8 mouse cellular contexts compared by ENCODE assay signal in the genomic region with DNA sequence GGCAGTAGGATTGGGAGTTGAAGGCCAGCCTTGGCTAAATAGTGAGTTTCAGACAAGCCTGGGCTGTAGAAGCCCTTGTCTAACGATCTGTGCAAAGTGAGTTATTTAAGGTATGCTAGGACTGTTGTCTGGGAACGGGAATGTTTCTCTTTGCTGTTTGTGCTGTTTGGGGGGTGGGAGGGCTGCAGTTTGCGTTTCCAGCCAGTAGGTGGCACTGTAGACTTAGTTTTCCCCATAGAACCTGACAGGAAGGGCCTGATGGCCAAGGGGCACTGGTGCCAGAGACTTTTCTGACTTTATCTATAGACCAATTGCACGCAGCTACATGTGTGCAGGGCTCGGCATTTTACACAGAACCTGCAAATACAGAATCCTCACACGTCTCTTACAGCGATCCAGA. TPM values are rescaled to one million over a fixed set of nuclear protein-coding genes. Genes with fewer than 3 reads are reported as not detected.
DNase-seq lines count a peak whose midpoint lies in the region; ATAC-seq and TF ChIP-seq lines count a peak whose summit lies in the region.

No protein-coding gene starts in this region.

- no peak for TF ChIP-seq POLR2A in cerebellum, adult 2 months (IDR thresholded peaks at IDR 0.05; ENCODE audit: borderline replicate concordance, insufficient read depth, low read length)

- peaks cover 56% of the 10 kb centered on the region for H3K36me3 ChIP-seq in kidney, embryonic 15.5 days
- H3K36me3 ChIP-seq in lung, embryonic 15.5 days = peaks cover 38% of the 10 kb centered on the region

- no peak overlapping the region for H3K27ac ChIP-seq in cerebellum, adult 2 months (ENCODE audit: insufficient read depth, low read length)
- H3K27ac ChIP-seq in kidney, embryonic 15.5 days = 0 out of 2 replicates have a peak overlapping the region, but pooled peaks have one; percentile 15
- 0 out of 2 replicates have a peak overlapping the region, but pooled peaks have one; percentile 5 for H3K27ac ChIP-seq in lung, embryonic 15.5 days

- WGBS in cerebellum, adult 2 months = 25% methylated on average over 7 of the region's 7 CpGs
- WGBS in kidney, embryonic 15.5 days = 29% methylated on average over 7 of the region's 7 CpGs
- 27% methylated on average over 7 of the region's 7 CpGs for WGBS in lung, embryonic 15.5 days

- H3K4me1 ChIP-seq in cerebellum, adult 2 months (ENCODE audit: control insufficient read depth, insufficient read depth, low read length) = no peaks in the 10 kb centered on the region
- 0 out of 2 replicates have a peak, but pooled peaks cover 3% of the 10 kb centered on the region for H3K4me1 ChIP-seq in kidney, embryonic 15.5 days
- H3K4me1 ChIP-seq in lung, embryonic 15.5 days = no peaks in the 10 kb centered on the region

- no peak overlapping the region for H3K9ac ChIP-seq in kidney, embryonic 15.5 days
- no peak overlapping the region for H3K9ac ChIP-seq in lung, embryonic 15.5 days

- no peak overlapping the region for H3K4me3 ChIP-seq in cerebellum, adult 2 months (replicated peaks; ENCODE audit: insufficient read depth, low read depth, low read length)
- no peak overlapping the region for H3K4me3 ChIP-seq in kidney, embryonic 15.5 days (replicated peaks)
- no peak overlapping the region for H3K4me3 ChIP-seq in lung, embryonic 15.5 days

- DNase-seq in cerebellum, adult 2 months = peak; percentile 54 to 73
- DNase-seq in cerebellum, adult 11-12 months = no peak
- peak; percentile 72 for DNase-seq in cerebellum, adult 8-10 months
- DNase-seq in gastrocnemius, postnatal 36 days = peak; percentile 25 to 64
- peak; percentile 60 for DNase-seq in skeletal muscle tissue, adult 2 months (ENCODE audit: low read depth, low spot score)

- H3K4me2 ChIP-seq in kidney, embryonic 15.5 days = no peak overlapping the region
- no peak overlapping the region for H3K4me2 ChIP-seq in lung, embryonic 15.5 days

- intact Hi-C loops in gastrocnemius, postnatal 36 days (cut with DNase I) = loop anchor here (1.0 to 5.0 kb wide), 3 partner anchors 16 to 235 kb away; a partner anchor contains a TSS

- peak; percentile 63 for ATAC-seq in CD4-positive, CD25-positive, alpha-beta regulatory T cell, adult 4 months
- peak; percentile 43; the same call in 1 of the 2 replicates for ATAC-seq in kidney, embryonic 15.5 days (replicated peaks; ENCODE audit: low FRiP score)
- ATAC-seq in lung, embryonic 15.5 days (ENCODE audit: borderline replicate concordance, extremely low read depth, low FRiP score, low TSS enrichment) = no peak; the same call in 1 of the 2 replicates

- no peaks in the 10 kb centered on the region for H3K9me3 ChIP-seq in kidney, embryonic 15.5 days (replicated peaks)
- no peaks in the 10 kb centered on the region for H3K9me3 ChIP-seq in lung, embryonic 15.5 days

- TF ChIP-seq CTCF in cerebellum, adult 2 months (IDR thresholded peaks at IDR 0.05; ENCODE audit: borderline replicate concordance, insufficient read depth, low read depth, low read length) = peak; percentile 98

- no peaks in the 10 kb centered on the region for H3K27me3 ChIP-seq in cerebellum, adult 2 months (ENCODE audit: control insufficient read depth, insufficient read depth, low read length)
- H3K27me3 ChIP-seq in kidney, embryonic 15.5 days = no peaks in the 10 kb centered on the region
- no peaks in the 10 kb centered on the region for H3K27me3 ChIP-seq in lung, embryonic 15.5 days

RNA-seq across cellular contexts. Expression of a gene that starts 8.4 kb away (rescaled TPM):
- polyA plus RNA-seq in cerebellum, adult 2 months (2012; rRNA removed) = 23.6 and 23.9 TPM in 2 replicates
- 1 to 10 TPM; 6.3 to 8.3 TPM for polyA plus RNA-seq in CD4-positive, CD25-positive, alpha-beta regulatory T cell, adult 4 months (2017; shearing (Covaris generic))
- 1 to 10 TPM; 4.7 to 5.7 TPM for total RNA-seq in gastrocnemius, postnatal 36 days (2021)
- polyA plus RNA-seq in kidney, embryonic 15.5 days (2015; fragmentation: Nextera tagmentation; extraction: Ambion mirVana) = 19.8 and 20.3 TPM in 2 replicates
- 20.7 and 20.8 TPM in 2 replicates for polyA plus RNA-seq in lung, embryonic 15.5 days (2015; fragmentation: Nextera tagmentation; extraction: Ambion mirVana)

RNA-seq across cellular contexts. Expression of a gene that starts 9.4 kb away (rescaled TPM):
- 4.2 and 4.8 TPM in 2 replicates for polyA plus RNA-seq in cerebellum, adult 2 months (2012; rRNA removed)
- polyA plus RNA-seq in CD4-positive, CD25-positive, alpha-beta regulatory T cell, adult 4 months (2017; shearing (Covaris generic)) = 10 to 100 TPM; 24.7 to 29.7 TPM
- 1 to 10 TPM in 1 of 2 experiments, under 1 TPM in 1; 0.94 to 1.2 TPM for total RNA-seq in gastrocnemius, postnatal 36 days (2021)
- polyA plus RNA-seq in kidney, embryonic 15.5 days (2015; fragmentation: Nextera tagmentation; extraction: Ambion mirVana) = 9.8 and 13.3 TPM in 2 replicates
- polyA plus RNA-seq in lung, embryonic 15.5 days (2015; fragmentation: Nextera tagmentation; extraction: Ambion mirVana) = 17.7 and 20.9 TPM in 2 replicates

RNA-seq across cellular contexts. Expression of a gene that starts 18.0 kb away (rescaled TPM):
- 9.4 and 10.2 TPM in 2 replicates for polyA plus RNA-seq in cerebellum, adult 2 months (2012; rRNA removed)
- polyA plus RNA-seq in CD4-positive, CD25-positive, alpha-beta regulatory T cell, adult 4 months (2017; shearing (Covaris generic)) = 1 to 10 TPM in 1 of 2 experiments, under 1 TPM in 1; 0.51 to 1.4 TPM
- 1 to 10 TPM; 2.6 to 3.3 TPM for total RNA-seq in gastrocnemius, postnatal 36 days (2021)
- polyA plus RNA-seq in kidney, embryonic 15.5 days (2015; fragmentation: Nextera tagmentation; extraction: Ambion mirVana) = 7.4 and 7.8 TPM in 2 replicates
- polyA plus RNA-seq in lung, embryonic 15.5 days (2015; fragmentation: Nextera tagmentation; extraction: Ambion mirVana) = 6.3 and 9.9 TPM in 2 replicates

RNA-seq across cellular contexts. Expression of a gene that starts 39.4 kb away (rescaled TPM):
- 2.1 and 2.6 TPM in 2 replicates for polyA plus RNA-seq in cerebellum, adult 2 months (2012; rRNA removed)
- under 1 TPM in 1 of 2 experiments, not detected in 1; 0.28 TPM for polyA plus RNA-seq in CD4-positive, CD25-positive, alpha-beta regulatory T cell, adult 4 months (2017; shearing (Covaris generic))
- not detected for total RNA-seq in gastrocnemius, postnatal 36 days (2021)
- polyA plus RNA-seq in kidney, embryonic 15.5 days (2015; fragmentation: Nextera tagmentation; extraction: Ambion mirVana) = 0.44 and 0.64 TPM in 2 replicates
- 0.61 and 0.70 TPM in 2 replicates for polyA plus RNA-seq in lung, embryonic 15.5 days (2015; fragmentation: Nextera tagmentation; extraction: Ambion mirVana)

RNA-seq across cellular contexts. Expression of a gene that starts 46.8 kb away (rescaled TPM):
- polyA plus RNA-seq in cerebellum, adult 2 months (2012; rRNA removed) = 197 and 231 TPM in 2 replicates
- polyA plus RNA-seq in CD4-positive, CD25-positive, alpha-beta regulatory T cell, adult 4 months (2017; shearing (Covaris generic)) = 10 to 100 TPM; 29.9 to 34.3 TPM
- total RNA-seq in gastrocnemius, postnatal 36 days (2021) = 10 to 100 TPM; 41.2 to 45.4 TPM
- 334 and 359 TPM in 2 replicates for polyA plus RNA-seq in kidney, embryonic 15.5 days (2015; fragmentation: Nextera tagmentation; extraction: Ambion mirVana)
- 300 and 313 TPM in 2 replicates for polyA plus RNA-seq in lung, embryonic 15.5 days (2015; fragmentation: Nextera tagmentation; extraction: Ambion mirVana)
